Mouse (Mus musculus) limb, embryonic 11.5 days (tissue): ENCODE measurements around the gene Plcz1. TPM values are rescaled to one million over a fixed set of nuclear protein-coding genes. Genes with fewer than 3 reads are reported as not detected.
A peak's percentile ranks its signal among the peaks of the same experiment; 100 is the strongest.

Experiments
- ATAC-seq: fragments of 200-750 bp; cut with Nextera tagmentation; 2 replicates; pipeline ENCODE4 v1.8.0; 2017; ENCODE audit warnings: low read depth; ENCODE audit not compliant: insufficient number of reproducible peaks, low FRiP score, low TSS enrichment
- DNase-seq: peaks from one replicate; pipeline ENCODE4 v3.0.0-alpha.2; 2015; ENCODE audit warnings: low spot score
- H3K27ac ChIP-seq: fragments of 300-500 bp; sonication (generic); replicated peaks from 2 replicates; pipeline ENCODE4 v1.5.1; 2014; ENCODE audit warnings: low read depth, mild to moderate bottlenecking, low read length
- H3K27me3 ChIP-seq: fragments of 300-500 bp; sonication (generic); 2 replicates; pipeline ENCODE4 v1.6.1; 2014; ENCODE audit warnings: mild to moderate bottlenecking, low read length, mixed read lengths; ENCODE audit not compliant: control insufficient read depth, insufficient read depth
- H3K36me3 ChIP-seq: fragments of 300-500 bp; sonication (generic); 2 replicates; pipeline ENCODE4 v1.6.1; 2014; ENCODE audit warnings: mild to moderate bottlenecking, low read length, moderate library complexity, mixed read lengths; ENCODE audit not compliant: control insufficient read depth, insufficient read depth
- H3K4me1 ChIP-seq: fragments of 300-500 bp; sonication (generic); 2 replicates; pipeline ENCODE4 v1.6.1; 2014; ENCODE audit warnings: low read length, mixed read lengths; ENCODE audit not compliant: control insufficient read depth, insufficient read depth
- H3K4me2 ChIP-seq: fragments of 300-500 bp; sonication (generic); 2 replicates; pipeline ENCODE4 v1.6.1; 2014; ENCODE audit warnings: low read depth, mild to moderate bottlenecking, moderate library complexity; ENCODE audit not compliant: severe bottlenecking
- H3K4me3 ChIP-seq: fragments of 300-500 bp; sonication (generic); 2 replicates; pipeline ENCODE4 v1.5.1; 2014; ENCODE audit warnings: low read depth, low read length
- H3K9ac ChIP-seq: fragments of 300-500 bp; sonication (generic); 2 replicates; pipeline ENCODE4 v1.6.1; 2014; ENCODE audit warnings: mild to moderate bottlenecking, low read length
- H3K9me3 ChIP-seq: fragments of 300-500 bp; sonication (generic); 2 replicates; pipeline ENCODE4 v1.6.1; 2016; ENCODE audit warnings: low read length; ENCODE audit not compliant: control insufficient read depth
- WGBS: fragments of 180-500 bp; shearing (Covaris S2); extraction: QIAGEN DNeasy Blood & Tissue Kit; methylation state at CpG from one replicate; pipeline ENCODE4 v1.1.7; 2014; 5-methylcytosine and 5-hydroxymethylcytosine counted together
- polyA plus RNA-seq: library from polyadenylated mRNA; unstranded; fragments of >200 nt; fragmentation: Nextera tagmentation; extraction: Ambion mirVana; gene quantifications from 2 replicates; pipeline ENCODE4 v1.2.1, GENCODE M21; 2014

The Plcz1 gene
- not detected in 2 replicates for polyA plus RNA-seq

- Histone ChIP-seq H3K4me3 (no peak within 1 kb of the TSS), H3K4me2 (no peak within 1 kb of the TSS), H3K4me1 (no peaks in the 10 kb centered on the region), H3K27me3 (no peaks in the 10 kb centered on the region), H3K9ac (no peak within 1 kb of the TSS), H3K27ac (no peak within 1 kb of the TSS), H3K9me3 (no peaks in the 10 kb centered on the region), H3K36me3 (no peaks in the 10 kb centered on the region)
- WGBS: 87% methylated on average over 5 of the region's 5 CpGs
- DNase-seq: no peak
- ATAC-seq: no peak
Observed at GRCm38 (mm10) chr6:140041357-140041756, at the start of gene Plcz1. Gene Plcz1, minus strand, starts transcription at chr6:140041457.

DNA sequence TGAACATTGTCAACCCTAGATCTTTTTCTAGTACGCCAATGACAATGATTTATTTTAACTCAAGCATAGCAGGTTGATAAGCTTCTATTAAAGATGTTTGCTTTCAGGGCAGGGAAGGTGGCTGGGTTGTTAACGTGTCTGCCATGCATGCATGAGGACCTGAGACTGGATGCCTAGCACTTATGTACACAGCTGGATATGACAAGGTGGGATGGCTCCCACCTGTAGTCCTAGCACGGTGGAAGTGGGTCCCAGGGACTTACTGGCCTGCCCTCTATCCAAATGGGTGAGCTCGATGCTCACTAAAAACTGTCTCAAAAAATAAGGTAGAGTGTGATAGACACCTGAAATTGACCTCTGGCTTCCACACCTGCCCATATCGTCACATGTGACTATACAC is 48.6 kb upstream of the Plcz1 start:
- DNase-seq: peak; percentile 4
- no peak overlapping the region for H3K4me3 ChIP-seq
- H3K27me3 ChIP-seq: no peaks in the 10 kb centered on the region
- no peaks in the 10 kb centered on the region for H3K4me1 ChIP-seq
- 87% methylated on average over 5 of the region's 5 CpGs for WGBS
- H3K9me3 ChIP-seq: no peaks in the 10 kb centered on the region
- no peaks in the 10 kb centered on the region for H3K36me3 ChIP-seq
- no peak for ATAC-seq
- no peak overlapping the region for H3K4me2 ChIP-seq
- no peak overlapping the region for H3K9ac ChIP-seq
- H3K27ac ChIP-seq: no peak overlapping the region

- 83% methylated on average over 3 of the region's 3 CpGs for WGBS
- DNase-seq (no peak), ATAC-seq (peak; percentile 44; the same call in 1 of the 2 replicates)
- H3K4me3 ChIP-seq: no peak overlapping the region
- no peaks in the 10 kb centered on the region for H3K4me1 ChIP-seq
- H3K27me3 ChIP-seq: no peaks in the 10 kb centered on the region
- H3K9ac ChIP-seq: no peak overlapping the region
- no peak overlapping the region for H3K27ac ChIP-seq
- H3K4me2 ChIP-seq: no peak overlapping the region
- H3K9me3 ChIP-seq: no peaks in the 10 kb centered on the region
- no peaks in the 10 kb centered on the region for H3K36me3 ChIP-seq
Observed at GRCm38 (mm10) chr6:140081739-140082138, 40.5 kb upstream of the Plcz1 start.

- 86% methylated on average over 7 of the region's 7 CpGs for WGBS
- Histone ChIP-seq H3K27me3 (no peaks in the 10 kb centered on the region), H3K36me3 (no peaks in the 10 kb centered on the region), H3K4me2 (no peak overlapping the region), H3K4me3 (no peak overlapping the region), H3K9me3 (no peaks in the 10 kb centered on the region), H3K27ac (no peak overlapping the region), H3K4me1 (no peaks in the 10 kb centered on the region), H3K9ac (no peak overlapping the region)
- no peak for ATAC-seq
- DNase-seq: no peak
Observed at GRCm38 (mm10) chr6:140080933-140081332, 39.7 kb upstream of the Plcz1 start.

DNA sequence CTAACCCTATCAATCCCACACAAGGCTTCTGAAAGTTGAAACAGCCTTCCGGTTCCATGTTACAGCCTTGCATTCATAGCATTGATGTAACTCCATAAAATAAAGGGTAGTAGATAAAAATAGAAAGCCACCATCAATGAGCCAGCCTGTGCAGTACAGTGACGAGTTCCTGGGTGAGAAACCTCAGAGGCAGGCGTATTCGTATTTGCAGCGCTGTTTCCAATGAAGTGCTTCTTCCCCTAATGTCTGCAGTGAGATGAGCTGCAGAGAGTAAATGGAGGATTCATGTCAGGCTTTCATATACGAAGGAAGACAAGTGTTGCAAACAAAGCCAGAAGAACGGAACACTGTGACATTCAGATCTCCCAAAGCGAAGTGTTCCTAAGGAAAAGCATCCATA is 27.9 kb upstream of the Plcz1 start:
- no peaks in the 10 kb centered on the region for H3K27me3 ChIP-seq
- no peak overlapping the region for H3K27ac ChIP-seq
- no peaks in the 10 kb centered on the region for H3K9me3 ChIP-seq
- ATAC-seq (no peak), DNase-seq (no peak)
- H3K4me2 ChIP-seq: no peak overlapping the region
- H3K36me3 ChIP-seq: no peaks in the 10 kb centered on the region
- H3K4me1 ChIP-seq: no peaks in the 10 kb centered on the region
- WGBS: 92% methylated on average over 8 of the region's 8 CpGs
- no peak overlapping the region for H3K4me3 ChIP-seq
- no peak overlapping the region for H3K9ac ChIP-seq

- Histone ChIP-seq H3K9ac (no peak overlapping the region), H3K4me3 (no peak overlapping the region), H3K4me2 (no peak overlapping the region), H3K4me1 (no peaks in the 10 kb centered on the region), H3K9me3 (no peaks in the 10 kb centered on the region), H3K27ac (no peak overlapping the region), H3K27me3 (no peaks in the 10 kb centered on the region), H3K36me3 (no peaks in the 10 kb centered on the region)
- WGBS: 81% methylated on average over 5 of the region's 5 CpGs
- DNase-seq (no peak), ATAC-seq (no peak)
Observed at GRCm38 (mm10) chr6:140054271-140054928, 13.1 kb upstream of the Plcz1 start.

- Histone ChIP-seq H3K9ac (no peak overlapping the region), H3K9me3 (no peaks in the 10 kb centered on the region), H3K27me3 (no peaks in the 10 kb centered on the region), H3K4me3 (no peak overlapping the region), H3K27ac (no peak overlapping the region), H3K4me1 (no peaks in the 10 kb centered on the region), H3K4me2 (no peak overlapping the region), H3K36me3 (no peaks in the 10 kb centered on the region)
- WGBS: 64% methylated on average over 5 of the region's 5 CpGs
- ATAC-seq: no peak; the same call in 1 of the 2 replicates
- DNase-seq: no peak
Observed at GRCm38 (mm10) chr6:140051476-140051875, 10.2 kb upstream of the Plcz1 start.

DNA sequence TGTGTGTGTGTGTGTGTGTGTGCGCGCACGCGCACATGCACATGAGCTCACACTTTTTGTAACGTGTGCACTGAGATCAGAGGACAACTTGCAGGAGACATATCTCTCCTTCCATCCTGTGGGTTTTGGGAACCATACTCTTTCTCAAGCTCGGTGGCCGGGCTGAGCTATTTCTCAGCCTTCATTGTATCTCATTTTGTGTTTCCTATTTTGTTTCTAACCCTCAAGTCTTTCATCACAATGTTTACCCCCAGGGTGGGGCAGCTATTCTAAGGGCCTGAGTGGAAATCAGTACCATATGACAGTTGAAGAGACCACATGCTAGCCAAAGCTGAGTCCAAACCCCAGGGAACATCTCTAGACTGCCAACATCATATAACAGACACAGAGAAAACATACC is 305 bp downstream of the Plcz1 start, which contains the start of gene Capza3:
Capza3 (plus strand) TSS at position 301 of the 400 bp plus-strand sequence.
- ATAC-seq (no peak), DNase-seq (no peak)
- Histone ChIP-seq H3K9ac (no peak within 1 kb of the TSS), H3K4me3 (no peak within 1 kb of the TSS), H3K4me1 (no peaks in the 10 kb centered on the region), H3K27ac (no peak within 1 kb of the TSS), H3K9me3 (no peaks in the 10 kb centered on the region), H3K27me3 (no peaks in the 10 kb centered on the region), H3K4me2 (no peak within 1 kb of the TSS), H3K36me3 (no peaks in the 10 kb centered on the region)
- 96% methylated on average over 7 of the region's 7 CpGs for WGBS

- DNase-seq (no peak), ATAC-seq (no peak)
Observed at GRCm38 (mm10) chr6:140024404-140024803, 16.9 kb downstream of the Plcz1 start.

More at GRCm38 (mm10) chr6:140024404-140024803, 16.9 kb downstream of the Plcz1 start:
- Histone ChIP-seq H3K36me3 (no peaks in the 10 kb centered on the region), H3K9me3 (no peaks in the 10 kb centered on the region), H3K27me3 (no peaks in the 10 kb centered on the region), H3K4me1 (no peaks in the 10 kb centered on the region), H3K9ac (no peak overlapping the region), H3K4me2 (no peak overlapping the region), H3K27ac (no peak overlapping the region), H3K4me3 (no peak overlapping the region)
- WGBS: 79% methylated on average over 7 of the region's 7 CpGs
